Mouse (Mus musculus) layer of hippocampus, postnatal 25 days (tissue): ENCODE results near the gene Fanca. TPM values are rescaled to one million over a fixed set of nuclear protein-coding genes. Genes with fewer than 3 reads are reported as not detected.

ENCODE experiments used
- DNase-seq, 2 experiments: peaks; one replicate each; pipeline ENCODE4 v3.0.0; 2022; ENCODE audit warnings: mixed read lengths in 2 of 2, low spot score in 1 of 2; ENCODE audit errors: extremely low spot score in 1 of 2
- total RNA-seq, 2 experiments: library from RNA; stranded (reverse); gene quantifications; 2 replicates each; pipeline ENCODE4 v1.2.3; 2021

Fanca gene
- 1 to 10 TPM; 1.7 to 3.7 TPM for total RNA-seq

DNA sequence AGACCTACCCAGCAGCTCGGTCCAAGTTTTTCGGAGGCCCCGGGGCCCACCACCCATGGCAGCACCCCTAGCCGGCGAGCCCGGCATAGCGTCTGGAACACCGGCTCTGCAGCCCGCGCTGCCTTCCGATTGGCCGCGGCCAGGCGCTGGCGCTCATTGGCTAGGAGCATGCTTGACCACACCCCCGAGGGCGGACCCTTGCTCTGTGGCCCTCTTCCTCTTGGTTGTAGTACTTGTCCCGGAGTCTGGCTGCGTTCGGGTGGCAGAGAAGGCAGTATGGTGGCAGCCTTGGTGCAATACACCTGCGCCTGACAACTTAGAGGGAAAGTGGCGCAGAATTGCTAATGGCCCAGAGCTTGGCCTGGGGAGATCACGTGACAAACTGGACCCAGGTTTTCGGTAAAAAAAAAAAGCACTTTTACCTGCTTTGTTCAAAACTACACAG, at the start of gene Fanca:
Gene Fanca, minus strand, starts transcription at position 110 of the 445 bp plus-strand sequence.
- DNase-seq = peak; percentile 68 to 74

DNA sequence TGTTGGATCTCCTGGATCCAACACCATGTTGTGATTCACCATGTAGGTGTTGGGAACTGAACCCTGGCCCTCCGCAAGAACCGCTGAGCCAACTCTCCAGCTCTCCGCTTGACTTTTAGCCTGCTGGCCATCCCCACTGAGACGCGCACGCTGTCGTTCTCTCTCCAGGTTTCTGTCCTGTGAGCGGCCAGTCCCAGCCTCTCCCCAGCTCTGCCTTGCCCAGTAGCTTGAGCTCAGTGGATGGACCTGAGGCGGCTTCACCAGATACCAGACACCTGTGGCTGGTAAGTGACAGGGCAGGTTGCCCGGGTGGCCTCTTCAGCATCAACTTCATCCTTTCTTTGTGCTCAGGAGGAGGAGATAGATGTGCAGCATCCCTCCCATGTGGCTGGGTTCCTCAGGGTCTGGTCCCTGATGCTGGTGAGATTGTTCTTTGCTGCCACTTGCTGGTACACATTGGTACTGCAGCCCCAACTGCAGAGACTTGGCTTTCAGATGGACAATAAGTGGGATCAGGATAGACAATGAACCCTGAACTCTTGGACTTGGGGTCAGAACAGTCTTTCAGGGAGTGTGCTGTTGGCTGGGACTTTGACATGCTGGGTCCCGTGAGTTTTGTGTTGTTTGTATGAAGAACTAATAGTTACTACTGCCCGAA, 42.8 kb upstream of the Fanca start:
- DNase-seq = peak; percentile 80 to 97

DNA sequence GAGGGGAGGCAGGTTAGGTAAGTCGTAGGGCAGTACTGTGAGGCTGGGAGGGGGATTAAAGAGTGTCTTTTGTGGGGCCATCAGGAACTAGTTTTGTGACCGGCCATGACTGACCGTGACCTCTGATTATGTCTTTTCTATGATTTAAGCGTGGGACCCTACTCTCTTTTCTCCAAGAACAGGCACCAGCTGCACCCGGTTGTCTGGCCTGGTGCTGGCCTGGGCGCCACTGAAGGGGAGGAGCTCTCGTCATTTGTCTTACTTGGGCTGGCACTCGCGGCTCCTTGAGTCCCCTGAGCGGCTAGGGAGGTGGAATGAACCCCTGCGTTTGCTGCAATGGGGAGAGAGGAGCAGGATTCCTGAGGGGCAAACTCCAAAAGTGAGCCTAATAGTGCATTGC, 34.8 kb upstream of the Fanca start:
- DNase-seq = no peak

- DNase-seq = peak in 1 of 2 experiments; percentile 56
Measured at GRCm38 (mm10) chr8:123352786-123353185, 34.4 kb upstream of the Fanca start.

DNA sequence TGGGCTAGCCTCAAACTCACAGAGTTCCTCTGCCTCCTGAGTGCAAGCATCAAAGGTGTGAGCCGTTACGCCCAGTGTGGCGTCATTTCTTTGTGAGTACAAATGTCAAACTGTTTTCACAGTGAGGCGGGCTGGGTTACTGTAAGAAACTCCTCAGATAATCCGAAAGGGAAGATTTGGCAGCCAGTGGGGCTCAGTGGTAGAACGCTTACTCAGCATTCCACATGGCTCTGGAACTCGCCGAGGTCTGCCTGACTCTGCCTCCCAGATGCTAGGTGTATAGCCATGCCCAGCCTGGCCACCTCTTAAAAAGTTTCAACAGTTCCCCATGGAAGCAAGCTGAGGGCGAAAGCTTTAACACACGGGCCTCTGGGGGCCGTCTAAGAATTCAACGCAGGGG, 33.7 kb upstream of the Fanca start:
- no peak for DNase-seq

DNA sequence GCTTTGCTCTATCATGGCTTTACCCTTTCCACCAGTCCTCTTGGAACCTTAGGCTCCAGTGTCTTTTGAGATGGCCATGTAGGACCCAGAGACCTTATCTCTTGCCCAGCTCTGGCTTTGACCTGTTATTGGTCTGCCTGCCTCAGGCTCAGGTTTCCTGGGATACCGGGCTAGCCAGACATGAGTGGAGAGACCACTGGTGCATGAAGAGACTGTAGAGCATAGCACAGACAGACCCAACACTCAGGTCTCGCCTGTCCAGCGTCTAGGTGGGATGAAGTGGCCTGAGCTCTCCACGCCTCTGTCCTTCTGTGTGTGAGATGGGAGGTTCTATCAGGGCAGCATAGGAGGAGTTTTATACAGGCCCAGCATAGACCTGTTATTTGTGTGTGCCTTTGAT, 30.7 kb upstream of the Fanca start:
- DNase-seq = no peak

DNA sequence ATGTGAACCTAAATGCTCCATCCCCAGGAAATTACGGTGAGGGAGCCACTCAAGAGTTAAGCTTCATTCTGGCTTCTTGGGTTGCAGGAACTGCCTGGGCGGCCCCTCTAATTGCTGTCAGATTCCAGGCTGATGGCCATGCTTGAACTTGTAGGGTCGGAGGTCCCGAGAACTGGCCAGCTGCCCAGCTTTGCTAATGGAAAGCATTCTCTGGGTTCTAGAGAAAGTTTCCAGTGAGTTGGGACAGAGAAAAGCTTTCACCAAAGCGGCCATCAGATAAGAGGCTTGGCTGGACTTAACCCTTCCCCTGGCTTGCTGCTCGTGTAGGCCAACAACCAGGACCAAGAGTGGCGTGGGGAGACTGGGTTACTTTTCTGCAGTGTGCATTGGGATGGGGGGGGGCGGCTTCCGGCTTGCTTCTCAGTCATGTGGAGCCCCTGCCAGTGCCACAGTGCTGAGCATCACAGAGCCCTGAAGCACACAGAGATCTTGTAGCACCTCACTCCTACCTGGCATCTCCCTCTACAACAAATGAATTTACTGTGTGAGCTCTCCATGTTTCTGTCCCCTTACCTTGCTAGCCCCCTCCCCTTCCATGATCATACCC, 30.0 kb upstream of the Fanca start:
- peak in 1 of 2 experiments; percentile 33 for DNase-seq

- no peak for DNase-seq
Measured at GRCm38 (mm10) chr8:123347293-123347692, 28.9 kb upstream of the Fanca start.

- no peak for DNase-seq
Measured at GRCm38 (mm10) chr8:123345856-123346255, 27.5 kb upstream of the Fanca start.

DNA sequence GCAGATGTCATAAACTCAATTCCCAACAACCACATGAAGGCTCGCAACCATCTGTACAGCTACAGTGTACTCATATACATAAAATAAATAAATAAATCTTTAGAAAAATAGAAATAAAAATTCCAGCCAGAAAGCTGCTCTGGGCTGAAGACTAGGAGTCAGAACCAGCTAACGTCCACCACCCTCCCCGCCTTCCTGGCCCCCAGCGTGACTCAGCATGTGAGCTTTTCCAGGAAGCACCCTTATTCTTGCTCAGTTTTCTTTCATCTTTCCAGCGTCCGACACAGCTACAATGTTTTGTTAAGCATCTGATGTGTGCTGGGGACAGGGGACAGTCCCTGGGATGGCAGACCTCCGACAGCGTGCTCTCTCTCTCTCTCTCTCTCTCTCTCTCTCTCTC, 26.8 kb upstream of the Fanca start:
- DNase-seq = no peak

- DNase-seq = no peak
Measured at GRCm38 (mm10) chr8:123343422-123343821, 25.0 kb upstream of the Fanca start.

GRCm38 (mm10) chr8:123342911-123343310, 24.5 kb upstream of the Fanca start:
- no peak for DNase-seq

- DNase-seq = no peak
Measured at GRCm38 (mm10) chr8:123342253-123342652, 23.9 kb upstream of the Fanca start.

GRCm38 (mm10) chr8:123341040-123342015, 23.0 kb upstream of the Fanca start:
- DNase-seq = no peak

- no peak for DNase-seq
Measured at GRCm38 (mm10) chr8:123340071-123340470, 21.7 kb upstream of the Fanca start.

DNA sequence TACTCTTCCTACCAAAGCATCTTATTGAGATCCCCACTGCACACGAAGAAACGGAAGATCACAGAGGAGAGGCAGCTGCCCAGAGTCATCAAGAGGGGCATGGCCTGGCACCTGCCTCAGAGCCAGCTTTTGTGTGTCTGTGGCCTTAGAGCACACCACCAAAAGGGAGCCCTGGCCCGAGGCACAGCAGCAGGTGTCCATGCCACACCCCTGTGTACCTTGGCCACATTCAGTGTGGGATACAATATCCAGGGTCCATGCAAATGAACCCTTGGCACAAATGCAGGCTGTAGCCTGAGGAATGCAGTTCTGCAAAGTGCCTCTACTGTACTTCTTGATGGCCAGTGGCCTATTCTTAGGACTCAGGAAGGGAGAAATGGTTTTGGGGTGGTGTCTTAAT, 19.1 kb upstream of the Fanca start:
- no peak for DNase-seq

DNA sequence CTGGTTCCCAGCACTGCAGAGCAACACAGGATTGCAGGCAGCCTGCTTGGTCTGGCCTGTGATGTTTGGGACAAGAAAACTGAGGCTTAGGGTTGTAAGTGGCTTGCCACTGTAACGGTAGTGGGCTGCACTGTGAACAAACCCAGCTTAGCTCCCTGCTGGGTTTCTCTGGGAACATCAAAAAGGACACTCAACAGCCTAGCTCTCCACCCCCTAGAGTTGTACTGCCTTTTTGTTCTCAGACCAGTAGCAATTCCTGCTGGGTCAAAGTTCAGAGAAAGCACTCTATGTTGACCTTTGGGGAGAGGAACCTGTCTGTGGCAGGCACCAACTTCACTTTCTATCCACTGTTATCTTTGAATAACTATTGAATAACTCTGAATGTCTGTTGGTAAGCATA, 16.1 kb upstream of the Fanca start:
- no peak for DNase-seq

DNA sequence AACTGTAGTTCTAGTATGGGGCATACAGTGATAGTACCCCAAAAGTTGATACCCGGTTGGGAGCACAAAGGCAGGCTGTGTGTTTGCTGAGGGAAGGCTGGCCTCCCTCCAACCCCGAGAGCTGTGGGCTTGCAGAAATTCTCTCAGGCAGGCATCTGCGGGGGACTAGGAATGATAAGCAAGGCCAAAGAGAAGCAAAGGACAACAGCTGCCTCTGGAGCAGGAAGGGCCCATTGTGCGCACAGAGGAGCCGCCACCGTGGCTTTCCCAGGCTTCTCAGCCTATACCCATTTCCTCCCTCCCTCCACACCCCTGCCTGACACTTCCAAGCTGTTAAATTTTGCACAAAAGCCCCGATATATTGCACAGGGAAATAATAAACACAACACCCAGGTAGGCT, 15.5 kb upstream of the Fanca start:
- DNase-seq = peak in 1 of 2 experiments; percentile 13

- DNase-seq = no peak
Measured at GRCm38 (mm10) chr8:123333091-123333587, 14.8 kb upstream of the Fanca start.

- peak; percentile 52 to 54 for DNase-seq
Measured at GRCm38 (mm10) chr8:123332262-123333090, 14.1 kb upstream of the Fanca start, which contains the start of gene Spire2. Spire2 (plus strand) TSS chr8:123332713.
